Mouse (Mus musculus) myocyte (in vitro differentiated cells): ENCODE data around the gene Tmco5b.

Source experiments
- CEBPB ChIP-seq: IDR thresholded peaks from 2 replicates; pipeline ENCODE4 v1.6.1; 2011; ENCODE audit warnings: mild to moderate bottlenecking, moderate library complexity; ENCODE audit not compliant: poor library complexity, insufficient read depth, severe bottlenecking
- MAX ChIP-seq: IDR thresholded peaks from one replicate; pipeline ENCODE4 v1.6.1; 2011; ENCODE audit warnings: low read depth, mild to moderate bottlenecking, control low read depth
- MYOD1 ChIP-seq, 3 experiments: IDR thresholded peaks; one replicate each; pipeline ENCODE4 v1.6.1; 2011; ENCODE audit warnings: control low read depth in 2 of 3, low read depth in 2 of 3, mild to moderate bottlenecking in 2 of 3, moderate library complexity in 1 of 3; ENCODE audit not compliant: insufficient read length in 2 of 3, control insufficient read depth in 1 of 3
- MYOG ChIP-seq, 3 experiments: IDR thresholded peaks; one replicate each; pipeline ENCODE4 v1.6.1; 2011; ENCODE audit warnings: control low read depth in 2 of 3, low read depth in 2 of 3, mild to moderate bottlenecking in 2 of 3; ENCODE audit not compliant: insufficient read length in 2 of 3, control insufficient read depth in 1 of 3, insufficient read depth in 1 of 3
- POLR2A ChIP-seq: IDR thresholded peaks from one replicate; pipeline ENCODE4 v1.6.1; 2011; ENCODE audit warnings: low read depth, mild to moderate bottlenecking, control low read depth, moderate library complexity; ENCODE audit not compliant: insufficient read length
- POLR2AphosphoS2 ChIP-seq: IDR thresholded peaks from one replicate; pipeline ENCODE4 v1.6.1; 2011; ENCODE audit warnings: low read depth, control low read depth; ENCODE audit not compliant: insufficient read length
- USF1 ChIP-seq: IDR thresholded peaks from one replicate; pipeline ENCODE4 v1.6.1; 2011; ENCODE audit warnings: low read depth, mild to moderate bottlenecking, control low read depth, moderate library complexity

GRCm38 (mm10) chr2:113303240-113303538 is 17.7 kb downstream of the Tmco5b start:
- TF ChIP-seq POLR2A, result no peak
- no peak for TF ChIP-seq MYOG (IDR thresholded peaks at IDR 0.05; ENCODE audit: control insufficient read depth in 1 of 3, insufficient read depth in 1 of 3, insufficient read length in 2 of 3, low read depth in 2 of 3)
- TF ChIP-seq MAX, result no peak
- TF ChIP-seq CEBPB, result no peak
- no peak for TF ChIP-seq USF1
- TF ChIP-seq POLR2AphosphoS2, result no peak
- TF ChIP-seq MYOD1 (IDR thresholded peaks at IDR 0.05; ENCODE audit: control insufficient read depth in 1 of 3, insufficient read length in 2 of 3, low read depth in 2 of 3), result no peak
